Mouse (Mus musculus): ENCODE data around the gene Ybx1. TPM values are rescaled to one million over a fixed set of nuclear protein-coding genes. Genes with fewer than 3 reads are reported as not detected.
A peak's percentile ranks its signal among the peaks of the same experiment; 100 is the strongest.

The Ybx1 gene
- polyA plus RNA-seq, 1 experiment from 2014 or later = 1,189 TPM

DNA sequence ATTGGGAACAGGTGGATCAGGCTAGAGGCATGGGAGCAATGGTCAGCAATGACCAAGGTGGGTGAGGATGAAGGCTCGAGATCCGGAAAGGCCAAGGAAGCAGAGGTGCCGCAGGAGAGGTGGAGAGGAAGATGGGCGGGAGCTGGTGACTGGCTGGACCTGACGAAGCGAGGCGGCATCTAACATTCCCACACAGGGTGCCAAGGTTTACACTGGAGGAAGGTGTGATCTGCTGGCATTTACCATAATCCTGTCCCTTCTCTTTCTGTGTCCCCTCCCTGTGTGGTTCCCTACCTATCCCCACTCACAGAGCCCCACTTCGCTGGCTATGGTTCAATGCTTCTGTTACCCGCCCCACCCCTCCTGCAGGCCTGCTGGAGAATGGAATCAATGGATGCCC is 48.4 kb downstream of the Ybx1 start:
- no peak for ATAC-seq (ENCODE audit: low FRiP score, low read depth)
- H3K27me3 ChIP-seq = no peaks in the 10 kb centered on the region
- 76% methylated on average over 9 of the region's 9 CpGs for WGBS
- H3K4me3 ChIP-seq = no peak overlapping the region
- H3K4me1 ChIP-seq = peaks cover 12% of the 10 kb centered on the region
- no peaks in the 10 kb centered on the region for H3K9me3 ChIP-seq
- no peak overlapping the region for H3K4me2 ChIP-seq (replicated peaks)
- H3K27ac ChIP-seq (replicated peaks) = no peak overlapping the region
- peaks cover 41% of the 10 kb centered on the region for H3K36me3 ChIP-seq
- no peak overlapping the region for H3K9ac ChIP-seq (replicated peaks)

DNA sequence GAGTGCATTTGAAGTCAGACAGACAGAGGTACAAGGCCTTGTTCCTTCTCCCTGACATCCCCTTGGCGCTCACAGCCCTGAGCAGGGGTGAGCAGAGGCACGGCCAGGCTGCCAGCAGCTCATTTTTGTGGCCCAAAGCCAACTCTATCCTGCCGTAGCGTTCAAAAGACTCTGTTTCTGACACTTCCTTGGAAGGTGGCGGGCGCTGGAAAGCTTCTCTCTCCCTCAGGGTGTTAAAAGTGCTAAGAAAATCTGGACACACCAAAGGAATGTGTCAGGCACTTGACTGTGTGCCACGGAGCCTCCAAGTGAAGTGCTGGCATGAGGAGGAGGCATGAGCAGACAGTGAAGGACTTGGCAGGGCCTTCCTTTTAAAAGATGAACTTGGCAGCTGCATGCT is 48.8 kb downstream of the Ybx1 start:
- 77% methylated on average over 7 of the region's 7 CpGs for WGBS
- no peak for ATAC-seq (ENCODE audit: low FRiP score, low read depth)
- H3K9ac ChIP-seq (replicated peaks) = no peak overlapping the region
- H3K4me1 ChIP-seq = peaks cover 12% of the 10 kb centered on the region
- no peak overlapping the region for H3K4me3 ChIP-seq
- no peaks in the 10 kb centered on the region for H3K27me3 ChIP-seq
- H3K4me2 ChIP-seq (replicated peaks) = no peak overlapping the region
- peaks cover 41% of the 10 kb centered on the region for H3K36me3 ChIP-seq
- no peaks in the 10 kb centered on the region for H3K9me3 ChIP-seq
- H3K27ac ChIP-seq (replicated peaks) = no peak overlapping the region

DNA sequence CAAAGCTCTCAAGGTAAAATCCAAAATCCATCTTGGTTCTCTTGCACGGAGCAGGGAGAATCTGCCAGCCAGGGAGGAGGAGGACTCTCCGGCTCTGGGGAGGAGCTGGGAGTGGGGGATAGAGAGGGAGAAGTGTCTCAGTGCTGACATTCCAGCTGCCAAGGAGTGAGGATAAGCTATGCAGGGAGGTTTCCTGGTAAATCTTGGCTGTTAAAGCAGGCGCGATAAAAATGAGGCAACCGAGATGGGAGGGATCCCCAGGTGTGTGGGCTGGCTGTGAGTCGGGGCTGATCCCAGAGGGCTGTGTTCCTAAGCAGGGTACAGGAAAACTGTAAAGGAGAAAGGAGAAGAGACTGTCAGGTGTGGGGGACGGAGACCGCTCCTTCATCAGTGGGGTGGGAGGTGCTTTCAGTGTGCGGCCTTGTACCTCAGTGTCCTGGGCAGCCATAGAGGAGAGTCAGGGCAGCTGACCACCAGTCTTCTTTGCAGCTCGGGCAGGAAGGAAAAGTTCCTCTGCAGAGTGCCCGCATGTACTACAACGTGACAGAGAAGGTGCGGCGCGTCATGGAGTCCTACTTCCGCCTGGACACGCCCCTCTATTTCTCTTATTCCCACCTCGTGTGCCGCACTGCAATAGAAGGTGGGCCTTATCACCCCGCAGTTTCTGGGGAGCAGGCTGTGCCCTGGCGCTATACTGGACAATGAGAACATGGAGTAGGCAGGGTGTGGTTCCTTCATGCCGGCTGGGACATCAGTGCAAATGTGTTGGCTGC is 49.8 kb downstream of the Ybx1 start:
- H3K9me3 ChIP-seq = no peaks in the 10 kb centered on the region
- peaks cover 41% of the 10 kb centered on the region for H3K36me3 ChIP-seq
- no peak overlapping the region for H3K4me3 ChIP-seq
- no peak for ATAC-seq (ENCODE audit: low FRiP score, low read depth)
- H3K4me1 ChIP-seq = peaks cover 12% of the 10 kb centered on the region
- H3K27me3 ChIP-seq = no peaks in the 10 kb centered on the region
- H3K4me2 ChIP-seq (replicated peaks) = no peak overlapping the region
- WGBS = 82% methylated on average over 22 of the region's 22 CpGs
- H3K27ac ChIP-seq (replicated peaks) = no peak overlapping the region
- H3K9ac ChIP-seq (replicated peaks) = no peak overlapping the region

- no peak overlapping the region for H3K27ac ChIP-seq (replicated peaks)
- H3K4me1 ChIP-seq = peaks cover 10% of the 10 kb centered on the region; the same call in 1 of the 2 replicates
- H3K9me3 ChIP-seq = no peaks in the 10 kb centered on the region
- H3K9ac ChIP-seq (replicated peaks) = no peak overlapping the region
- no peak overlapping the region for H3K4me3 ChIP-seq
- H3K27me3 ChIP-seq = no peaks in the 10 kb centered on the region
- H3K36me3 ChIP-seq = peaks cover 41% of the 10 kb centered on the region
- ATAC-seq (ENCODE audit: low FRiP score, low read depth) = no peak
- WGBS = 94% methylated on average over 12 of the region's 12 CpGs
- no peak overlapping the region for H3K4me2 ChIP-seq (replicated peaks)
Measured at GRCm38 (mm10) chr4:119242571-119242970, 51.8 kb downstream of the Ybx1 start.

- Histone ChIP-seq H3K27ac (replicated peaks) (no peak overlapping the region), H3K9ac (replicated peaks) (no peak overlapping the region), H3K4me3 (no peak overlapping the region), H3K27me3 (no peaks in the 10 kb centered on the region), H3K36me3 (peaks cover 41% of the 10 kb centered on the region), H3K4me2 (replicated peaks) (no peak overlapping the region), H3K9me3 (no peaks in the 10 kb centered on the region), H3K4me1 (0 out of 2 replicates have a peak, but pooled peaks cover 3% of the 10 kb centered on the region)
- 92% methylated on average over 14 of the region's 14 CpGs for WGBS
- no peak for ATAC-seq (ENCODE audit: low FRiP score, low read depth)
Measured at GRCm38 (mm10) chr4:119241664-119242063, 52.7 kb downstream of the Ybx1 start.

DNA sequence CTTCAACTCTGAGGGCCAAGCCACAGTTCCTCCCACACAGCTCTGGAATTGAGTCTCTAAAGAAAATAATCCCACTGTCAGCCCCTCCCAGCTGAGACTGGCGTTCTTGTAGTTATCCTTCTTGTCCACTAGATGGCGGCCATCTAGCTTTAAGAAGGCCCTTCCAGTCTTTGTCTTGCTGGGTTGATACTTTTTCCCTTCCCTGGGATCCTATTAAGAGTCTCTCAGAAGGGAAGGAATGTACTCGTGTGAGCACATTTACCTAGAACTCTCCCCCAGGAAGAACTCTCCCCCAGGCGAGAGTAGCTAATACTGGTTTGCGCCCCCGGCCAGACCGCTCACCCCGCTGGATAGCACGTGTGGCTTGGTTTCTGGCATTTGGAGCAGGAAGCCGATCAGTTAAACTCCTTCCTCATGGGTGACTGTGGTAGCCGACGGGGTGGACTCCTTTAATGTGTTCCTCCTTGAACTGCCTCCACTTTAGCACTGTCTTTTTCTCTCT is 55.2 kb downstream of the Ybx1 start:
- H3K9ac ChIP-seq (replicated peaks) = 0 out of 2 replicates have a peak overlapping the region, but pooled peaks have one; percentile 28
- no peaks in the 10 kb centered on the region for H3K9me3 ChIP-seq
- ATAC-seq (ENCODE audit: low FRiP score, low read depth) = peak; percentile 67
- H3K36me3 ChIP-seq = peaks cover 29% of the 10 kb centered on the region
- no peak overlapping the region for H3K4me3 ChIP-seq
- H3K27me3 ChIP-seq = no peaks in the 10 kb centered on the region
- H3K27ac ChIP-seq (replicated peaks) = peak overlapping the region; percentile 63
- 0 out of 2 replicates have a peak, but pooled peaks cover 6% of the 10 kb centered on the region for H3K4me1 ChIP-seq
- H3K4me2 ChIP-seq (replicated peaks) = no peak overlapping the region
- WGBS = 45% methylated on average over 12 of the region's 12 CpGs

GRCm38 (mm10) chr4:119238661-119239060 is 55.7 kb downstream of the Ybx1 start:
- no peak overlapping the region for H3K27ac ChIP-seq (replicated peaks)
- no peak overlapping the region for H3K4me2 ChIP-seq (replicated peaks)
- WGBS = 82% methylated on average over 3 of the region's 3 CpGs
- H3K36me3 ChIP-seq = peaks cover 24% of the 10 kb centered on the region
- H3K9ac ChIP-seq (replicated peaks) = no peak overlapping the region
- no peaks in the 10 kb centered on the region for H3K9me3 ChIP-seq
- 0 out of 2 replicates have a peak, but pooled peaks cover 10% of the 10 kb centered on the region for H3K4me1 ChIP-seq
- no peaks in the 10 kb centered on the region for H3K27me3 ChIP-seq
- H3K4me3 ChIP-seq = no peak overlapping the region
- ATAC-seq (ENCODE audit: low FRiP score, low read depth) = no peak

DNA sequence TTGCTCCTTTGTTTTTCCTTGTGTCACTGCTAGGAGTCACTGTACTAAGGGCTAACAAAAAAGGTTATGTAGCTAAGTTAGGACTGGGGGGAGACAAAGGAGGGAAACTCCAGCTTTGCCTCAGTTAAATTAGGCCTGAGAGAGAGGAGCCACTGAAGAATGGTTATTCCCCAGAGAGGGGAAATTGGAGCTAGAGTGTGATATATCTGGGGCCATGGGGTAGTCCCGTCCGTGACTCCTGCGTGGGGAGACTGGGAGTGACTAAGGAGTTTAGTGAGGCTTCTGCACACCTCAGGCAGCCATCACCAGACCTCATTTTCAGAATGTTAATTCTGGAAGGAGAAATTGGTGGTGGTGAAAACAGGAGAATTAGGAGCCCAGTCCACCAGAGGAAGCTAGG is 60.1 kb downstream of the Ybx1 start:
- Histone ChIP-seq H3K9me3 (no peaks in the 10 kb centered on the region), H3K4me2 (replicated peaks) (peak overlapping the region; percentile 87), H3K4me3 (peak overlapping the region; percentile 81; the same call in 1 of the 2 replicates), H3K9ac (replicated peaks) (no peak overlapping the region), H3K27me3 (no peaks in the 10 kb centered on the region), H3K4me1 (peaks cover 17% of the 10 kb centered on the region), H3K27ac (replicated peaks) (no peak overlapping the region), H3K36me3 (no peaks in the 10 kb centered on the region)
- WGBS = 83% methylated on average over 3 of the region's 3 CpGs
- no peak for ATAC-seq (ENCODE audit: low FRiP score, low read depth)

DNA sequence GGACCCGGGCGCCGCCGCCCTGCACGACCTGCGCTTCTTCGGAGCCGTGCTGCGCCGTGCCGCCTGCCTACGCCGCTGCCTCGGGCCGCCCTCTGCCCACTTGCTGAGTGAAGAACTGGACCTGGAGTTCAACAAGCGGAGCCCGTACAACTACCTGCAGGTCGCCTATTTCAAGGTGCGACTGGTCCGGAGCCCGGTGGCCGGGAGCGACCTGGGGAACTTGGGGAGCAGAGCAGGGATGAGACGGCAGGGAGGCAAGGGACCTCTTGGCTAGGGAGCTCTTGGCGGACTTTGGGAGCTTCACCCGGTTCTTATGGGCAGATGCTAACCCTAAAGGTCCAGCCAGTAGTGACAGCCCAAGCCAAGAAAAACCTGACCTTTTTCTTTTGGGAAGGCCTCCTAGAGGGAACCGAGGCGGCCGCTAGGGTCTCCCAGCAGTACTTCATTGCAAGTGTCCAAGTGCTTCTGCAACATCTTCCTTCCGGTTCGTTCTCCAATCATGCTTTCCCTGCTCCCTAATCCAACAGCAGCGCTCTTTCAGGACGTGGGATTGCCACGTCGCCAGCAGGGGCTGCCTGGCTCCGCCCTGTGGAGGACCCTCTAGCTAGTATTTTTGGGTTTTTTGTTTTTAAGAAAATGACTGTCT is 61.0 kb downstream of the Ybx1 start:
- under 1% methylated on average over 36 of the region's 36 CpGs for WGBS
- peak overlapping the region; percentile 87 for H3K4me2 ChIP-seq (replicated peaks)
- H3K4me1 ChIP-seq = peaks cover 16% of the 10 kb centered on the region
- peak overlapping the region; percentile 81 for H3K4me3 ChIP-seq
- peaks cover 2% of the 10 kb centered on the region for H3K36me3 ChIP-seq
- peak; percentile 13; the same call in 1 of the 2 replicates for ATAC-seq (ENCODE audit: low FRiP score, low read depth)
- no peaks in the 10 kb centered on the region for H3K27me3 ChIP-seq
- no peaks in the 10 kb centered on the region for H3K9me3 ChIP-seq
- peak overlapping the region; percentile 21; the same call in 1 of the 2 replicates for H3K27ac ChIP-seq (replicated peaks)
- peak overlapping the region; percentile 73 for H3K9ac ChIP-seq (replicated peaks)

- WGBS = under 1% methylated on average over 71 of the region's 71 CpGs
- Histone ChIP-seq H3K4me1 (peaks cover 16% of the 10 kb centered on the region), H3K27me3 (no peaks in the 10 kb centered on the region), H3K9ac (replicated peaks) (peak within 1 kb of the TSS; percentile 73), H3K4me2 (replicated peaks) (peak within 1 kb of the TSS; percentile 87), H3K4me3 (peak within 1 kb of the TSS; percentile 81), H3K27ac (replicated peaks) (peak within 1 kb of the TSS; percentile 21; the same call in 1 of the 2 replicates), H3K36me3 (peaks cover 9% of the 10 kb centered on the region), H3K9me3 (no peaks in the 10 kb centered on the region)
- ATAC-seq (ENCODE audit: low FRiP score, low read depth) = peak; percentile 95
Measured at GRCm38 (mm10) chr4:119232410-119233255, 61.8 kb downstream of the Ybx1 start, which contains the start of the genes AU022252 and P3h1. Gene AU022252 (minus strand): TSS chr4:119232712. Gene P3h1 (plus strand): TSS chr4:119232915.
